Mouse (Mus musculus): ENCODE results near the gene Fhdc1. TPM values are rescaled to one million over a fixed set of nuclear protein-coding genes. Genes with fewer than 3 reads are reported as not detected.

Fhdc1 gene
- polyA plus RNA-seq, 1 experiment from 2014 or later: 0.36 TPM

DNA sequence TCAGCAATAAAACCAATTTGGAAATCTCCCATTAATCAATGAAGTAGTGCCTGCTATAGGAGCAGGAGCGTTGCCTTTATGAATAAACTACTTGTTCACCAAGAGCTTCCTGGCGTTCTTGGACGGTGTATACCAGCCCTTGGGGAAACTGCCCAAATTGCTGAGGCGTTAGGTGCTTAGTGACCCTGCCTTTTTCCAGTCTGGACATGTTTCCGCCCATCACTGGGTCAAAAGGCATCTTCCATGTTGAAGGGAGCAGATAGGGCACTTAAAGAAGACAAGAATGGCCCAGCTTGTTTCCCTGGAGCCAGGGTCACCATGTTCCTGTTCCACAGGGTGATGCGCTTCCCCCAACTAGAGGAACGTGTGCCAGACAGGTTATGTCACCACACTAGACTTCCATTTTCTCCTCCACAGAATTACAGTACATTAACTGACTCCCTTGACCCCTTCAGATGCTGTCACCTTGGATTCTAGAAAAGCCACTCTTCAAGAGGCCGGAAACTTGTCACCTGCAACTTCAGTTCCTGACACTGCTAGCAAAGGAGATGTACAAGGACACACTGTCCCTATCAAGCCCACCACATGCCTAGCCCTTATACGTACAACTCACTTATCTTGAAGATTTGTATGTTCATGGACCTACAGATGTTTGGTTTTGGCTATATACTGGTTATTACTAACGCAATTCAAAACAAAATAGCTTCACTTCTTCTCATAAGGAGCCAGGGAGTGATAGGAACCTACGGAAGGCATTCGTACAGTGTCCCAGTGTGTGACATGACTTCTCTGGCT, 5.1 kb downstream of the Fhdc1 start:
- no peak for DNase-seq (ENCODE audit: low spot score)

- no peak for DNase-seq (ENCODE audit: low spot score)
Observed at GRCm38 (mm10) chr3:84474398-84474797, 5.8 kb downstream of the Fhdc1 start.

GRCm38 (mm10) chr3:84472955-84473354, 7.3 kb downstream of the Fhdc1 start:
- no peak for DNase-seq (ENCODE audit: low spot score)

GRCm38 (mm10) chr3:84472527-84472926, 7.7 kb downstream of the Fhdc1 start:
- no peak for DNase-seq (ENCODE audit: low spot score)

DNA sequence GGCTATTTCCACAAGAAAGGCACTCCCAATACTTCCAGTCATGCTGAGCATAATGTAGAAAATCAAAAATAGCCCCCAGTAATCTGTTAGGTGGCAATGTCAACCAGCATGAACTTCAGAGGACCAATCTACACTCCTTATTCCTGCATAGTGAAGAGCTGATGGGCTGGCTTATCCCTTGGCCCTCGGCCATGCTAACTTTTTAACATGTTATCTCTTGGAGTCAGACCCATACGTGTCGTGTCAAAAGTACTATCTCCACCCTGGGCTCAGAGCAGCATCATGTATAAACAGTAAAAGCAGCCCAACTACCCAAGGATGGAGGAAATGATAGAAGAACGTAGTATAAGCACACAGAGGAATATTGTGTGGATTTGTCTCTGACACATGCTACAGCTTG, 9.1 kb downstream of the Fhdc1 start:
- no peak for DNase-seq (ENCODE audit: low spot score)

- no peak for DNase-seq (ENCODE audit: low spot score)
Observed at GRCm38 (mm10) chr3:84468111-84468453, 12.1 kb downstream of the Fhdc1 start.

- DNase-seq (ENCODE audit: low spot score): no peak
Observed at GRCm38 (mm10) chr3:84467419-84468110, 12.7 kb downstream of the Fhdc1 start.

GRCm38 (mm10) chr3:84465822-84466500, 14.3 kb downstream of the Fhdc1 start:
- no peak for DNase-seq (ENCODE audit: low spot score)

GRCm38 (mm10) chr3:84461687-84462086, 18.5 kb downstream of the Fhdc1 start:
- no peak for DNase-seq (ENCODE audit: low spot score)

DNA sequence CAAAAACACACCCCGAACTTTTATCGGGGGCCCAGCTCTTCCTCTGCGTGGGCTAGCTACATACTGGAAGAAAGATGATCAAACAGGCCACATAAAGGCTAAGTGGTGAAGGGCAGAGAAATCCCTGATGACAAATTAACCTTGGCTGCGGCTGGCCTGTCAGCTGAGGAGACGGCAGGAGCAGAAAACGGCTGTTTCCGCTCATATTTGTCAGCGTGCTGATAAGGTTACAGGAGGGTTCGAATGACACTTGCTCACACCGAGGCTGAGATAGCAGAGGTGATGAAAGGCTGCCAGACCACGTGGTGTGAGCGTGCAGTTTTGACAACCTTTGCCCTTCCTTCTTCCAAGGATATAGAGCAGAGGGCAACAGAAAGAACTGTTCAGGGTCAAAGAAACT, 19.3 kb downstream of the Fhdc1 start:
- DNase-seq (ENCODE audit: low spot score): peak; percentile 22

- DNase-seq (ENCODE audit: low spot score): no peak
Observed at GRCm38 (mm10) chr3:84460499-84460898, 19.7 kb downstream of the Fhdc1 start.

DNA sequence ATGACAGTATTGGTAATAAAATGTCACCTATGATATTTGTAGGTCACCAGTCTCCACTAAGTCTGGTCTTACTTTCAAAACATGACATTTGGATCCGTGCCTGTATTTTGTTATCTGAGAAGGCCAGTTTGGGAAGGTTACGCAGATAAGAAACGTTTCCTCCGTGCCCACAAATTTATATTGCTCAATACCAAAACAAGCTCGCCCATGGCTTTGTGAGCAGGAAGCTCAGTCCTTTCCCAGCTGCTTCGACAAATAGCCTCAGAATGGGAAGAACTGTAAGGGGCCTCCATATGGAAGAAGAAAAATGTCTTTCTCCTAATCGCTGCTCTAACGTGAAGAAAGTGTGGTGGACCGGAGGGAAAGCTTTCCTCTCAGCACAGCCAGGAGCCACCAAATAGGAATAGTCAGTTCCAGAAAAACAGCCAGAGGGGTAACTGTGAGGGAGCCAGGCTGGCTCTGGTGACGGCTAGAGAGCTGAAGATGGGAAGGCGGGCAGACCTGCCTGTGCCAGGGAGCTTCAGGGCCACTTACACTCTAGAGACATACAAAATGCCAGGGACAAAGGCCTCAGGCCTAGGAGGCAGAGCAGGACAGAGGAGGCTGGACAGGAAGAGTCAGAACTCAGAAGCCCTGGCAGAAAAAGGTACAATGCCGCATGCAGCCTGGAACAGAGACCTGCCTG, 24.4 kb downstream of the Fhdc1 start:
- no peak for DNase-seq (ENCODE audit: low spot score)

DNA sequence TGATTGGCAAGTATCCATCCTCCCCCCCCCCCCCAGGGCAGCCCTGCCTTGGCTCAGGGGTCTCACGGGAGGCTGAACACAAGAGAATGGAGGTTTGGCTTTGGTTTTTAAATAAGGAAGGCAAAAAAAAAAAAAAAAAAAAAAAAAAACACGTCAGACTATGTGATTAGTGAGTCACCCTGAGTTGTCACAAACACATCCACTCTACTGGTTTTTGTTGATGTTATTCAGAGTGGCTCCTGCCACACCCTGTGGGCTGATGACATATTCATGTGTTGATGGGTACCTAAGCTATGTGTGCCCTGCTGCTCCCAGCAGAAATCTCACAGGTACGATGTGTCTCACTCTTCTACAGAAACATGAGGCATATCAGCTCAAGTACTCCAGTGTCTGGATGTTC, 29.6 kb downstream of the Fhdc1 start:
- DNase-seq (ENCODE audit: low spot score): no peak

DNA sequence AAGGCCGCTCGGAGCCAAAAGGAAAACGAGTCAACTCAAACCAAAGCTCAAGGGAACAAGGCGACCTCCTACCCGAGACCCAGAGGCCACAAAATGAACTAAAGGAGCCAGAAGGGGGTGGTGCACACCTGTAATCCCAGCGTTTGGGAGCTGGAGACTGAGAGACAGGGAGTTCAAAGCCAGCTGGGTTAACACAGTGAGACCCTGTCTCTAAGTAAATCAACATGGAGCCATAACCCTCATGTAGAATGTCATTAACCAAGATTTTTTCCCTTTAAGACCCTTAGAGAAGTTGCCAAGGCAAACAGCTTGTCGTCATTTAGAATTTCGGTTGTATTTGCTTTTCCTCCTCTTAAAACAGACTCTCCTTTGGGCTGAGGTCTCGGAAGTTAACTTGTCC, 31.2 kb downstream of the Fhdc1 start:
- DNase-seq (ENCODE audit: low spot score): no peak

DNA sequence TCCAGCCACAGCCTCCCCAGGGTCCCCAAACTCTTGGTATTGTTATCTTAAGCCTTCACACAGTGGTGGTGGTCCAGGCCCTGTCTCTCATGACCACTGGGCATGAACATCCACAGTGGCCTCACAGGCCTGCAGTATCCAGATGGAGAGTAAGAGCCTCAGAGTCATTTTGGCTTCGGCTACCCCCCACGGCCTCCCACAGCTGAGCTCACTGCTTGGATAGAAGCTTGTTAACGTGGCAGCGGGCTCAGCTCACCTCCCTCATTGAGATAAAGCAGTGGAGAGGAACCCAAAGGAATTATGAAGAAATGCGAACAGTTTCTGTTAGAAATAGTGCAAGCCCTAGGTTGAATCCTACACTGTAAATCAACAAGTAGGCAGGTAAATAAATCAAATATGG, 32.4 kb downstream of the Fhdc1 start:
- DNase-seq (ENCODE audit: low spot score): no peak

DNA sequence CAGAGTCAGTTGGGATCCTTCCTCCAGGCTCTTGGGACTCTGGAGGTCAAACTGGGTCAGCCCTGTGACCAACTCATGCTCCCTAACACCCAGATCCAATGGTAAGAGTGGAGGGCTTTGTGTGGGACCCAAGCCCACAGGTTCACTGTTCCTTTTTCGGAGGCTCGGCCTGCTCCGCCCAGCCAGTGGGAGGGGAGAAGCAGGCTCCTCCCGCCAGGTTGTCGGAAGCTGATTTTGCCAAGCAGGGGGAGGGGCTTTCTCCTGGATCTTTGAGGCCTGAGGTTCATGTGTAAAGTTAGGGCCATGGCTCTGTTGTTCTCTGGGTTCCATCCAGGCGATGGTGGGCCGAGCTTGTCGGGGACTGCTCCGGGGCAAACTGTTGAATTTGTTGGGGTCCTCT, 34.4 kb downstream of the Fhdc1 start:
- DNase-seq (ENCODE audit: low spot score): no peak

GRCm38 (mm10) chr3:84442890-84443289, 37.3 kb downstream of the Fhdc1 start:
- no peak for DNase-seq (ENCODE audit: low spot score)

DNA sequence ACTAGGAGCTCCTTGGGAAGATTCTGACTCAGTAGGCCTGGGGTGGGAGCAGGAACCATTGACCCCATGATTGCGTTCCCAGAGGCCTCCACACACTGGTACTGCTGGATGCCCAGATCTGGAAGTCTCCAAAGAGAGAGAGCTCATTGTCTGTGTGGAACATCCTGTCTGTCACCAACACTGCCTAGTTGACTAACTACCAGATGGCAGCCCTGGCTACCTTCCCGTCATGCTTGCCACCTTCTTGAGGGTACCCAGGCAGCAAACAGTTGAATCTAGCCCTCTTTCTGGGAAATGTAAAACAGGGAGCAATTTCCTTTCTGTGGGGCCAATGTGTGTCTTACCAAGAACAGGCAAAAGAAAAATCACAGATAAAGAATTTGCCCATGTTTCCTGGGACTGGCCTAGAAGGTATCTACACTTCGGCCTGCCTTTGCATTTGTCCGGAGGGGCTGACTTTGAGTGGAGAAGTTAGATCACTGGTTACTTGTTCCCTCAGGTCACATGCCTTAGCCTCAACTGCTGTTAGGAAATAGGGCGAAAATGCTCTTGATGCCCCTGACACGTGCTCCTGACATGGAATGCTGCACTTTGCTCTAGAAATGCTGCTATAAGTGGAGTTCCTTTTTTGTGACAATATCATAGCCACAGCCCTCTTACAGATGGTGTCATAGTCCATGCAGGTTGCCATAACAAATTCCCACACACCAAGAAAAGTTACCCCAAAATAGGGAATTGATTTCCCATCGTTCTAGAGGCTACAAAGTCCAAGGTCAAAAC, 40.6 kb downstream of the Fhdc1 start:
- no peak for DNase-seq (ENCODE audit: low spot score)

- no peak for DNase-seq (ENCODE audit: low spot score)
Observed at GRCm38 (mm10) chr3:84438840-84439239, 41.4 kb downstream of the Fhdc1 start.

GRCm38 (mm10) chr3:84438118-84438517, 42.1 kb downstream of the Fhdc1 start:
- DNase-seq (ENCODE audit: low spot score): no peak

DNA sequence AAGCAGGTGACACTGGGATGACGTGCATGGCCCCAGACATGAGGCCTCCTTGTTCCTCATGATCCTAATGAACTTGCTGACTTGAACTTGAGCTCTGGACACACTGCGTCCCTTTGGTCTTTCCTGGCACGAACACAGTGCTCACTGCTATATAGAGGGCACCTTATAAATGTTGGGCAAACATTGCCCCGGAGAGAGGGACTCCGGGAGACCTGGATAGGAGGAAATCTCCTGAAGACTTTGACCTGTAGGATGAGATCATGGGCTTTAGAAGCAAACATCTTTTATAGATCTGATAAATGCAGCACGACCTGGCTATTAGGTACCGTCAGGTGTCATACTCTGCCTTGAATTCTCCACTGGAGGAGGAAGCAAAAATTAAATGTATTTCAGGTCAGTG, 43.3 kb downstream of the Fhdc1 start:
- no peak for DNase-seq (ENCODE audit: low spot score)
